Mouse (Mus musculus): ENCODE data around the gene Dis3l2.

Gene Dis3l2

DNA sequence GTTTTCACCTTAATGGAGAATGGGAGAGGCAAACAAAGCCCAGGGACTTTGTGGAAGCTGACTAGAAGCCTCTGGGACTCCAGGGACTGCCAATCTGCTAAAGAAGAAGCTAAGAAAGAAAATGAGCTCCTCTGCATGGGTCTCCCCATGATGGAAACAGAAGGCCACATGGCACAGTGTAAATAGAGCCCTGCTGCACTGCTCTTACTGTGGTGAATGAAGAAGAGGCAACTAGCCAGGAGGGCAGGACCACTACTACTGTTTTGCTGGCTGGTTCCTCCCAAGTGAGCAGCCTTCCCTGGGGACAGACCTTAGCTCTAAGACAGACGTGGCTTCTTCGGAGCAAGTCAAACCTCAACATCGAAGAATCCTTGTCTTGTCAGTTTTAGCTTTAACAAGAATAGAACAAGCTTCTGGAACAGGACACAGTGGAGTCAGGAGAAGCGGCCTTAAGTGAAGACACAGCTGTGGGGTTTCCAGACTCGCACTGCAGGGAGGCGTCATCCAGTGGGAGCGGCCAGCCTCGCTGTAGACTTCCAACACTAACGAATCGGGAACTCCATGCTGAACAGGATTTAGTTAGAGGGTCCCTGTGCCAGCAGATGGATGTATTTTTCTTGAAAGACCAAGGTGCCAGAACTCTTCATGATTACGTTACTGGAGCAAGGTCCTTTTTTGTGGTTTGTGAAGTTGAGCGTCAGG, 307.2 kb downstream of the Dis3l2 start:
- in situ Hi-C loops (cut with MboI), result no loop called here

GRCm38 (mm10) chr1:87011718-87012117, 308.1 kb downstream of the Dis3l2 start:
- in situ Hi-C loops (cut with MboI), result no loop called here

- in situ Hi-C loops (cut with MboI), result no loop called here
Measured at GRCm38 (mm10) chr1:87012606-87013005, 309.0 kb downstream of the Dis3l2 start.

DNA sequence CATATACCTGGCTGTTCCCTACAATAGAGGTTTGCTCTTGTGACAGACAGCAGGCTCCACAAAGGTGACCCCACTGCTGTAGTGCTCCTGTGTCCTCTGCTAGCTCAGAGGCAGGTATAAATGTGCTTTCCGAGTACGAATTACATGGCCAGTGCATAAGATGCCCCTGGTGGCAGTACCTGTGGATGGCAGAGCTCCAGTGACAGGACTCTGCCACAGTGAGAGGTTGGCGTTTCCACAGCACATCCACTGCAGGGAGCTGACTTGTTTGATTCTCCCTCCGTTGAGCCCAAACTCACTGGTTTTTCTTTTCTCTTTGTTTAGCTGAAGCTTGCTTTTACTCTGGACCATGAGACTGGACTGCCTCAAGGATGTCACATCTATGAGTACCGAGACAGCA, 317.1 kb downstream of the Dis3l2 start:
- in situ Hi-C loops (cut with MboI), result no loop called here

DNA sequence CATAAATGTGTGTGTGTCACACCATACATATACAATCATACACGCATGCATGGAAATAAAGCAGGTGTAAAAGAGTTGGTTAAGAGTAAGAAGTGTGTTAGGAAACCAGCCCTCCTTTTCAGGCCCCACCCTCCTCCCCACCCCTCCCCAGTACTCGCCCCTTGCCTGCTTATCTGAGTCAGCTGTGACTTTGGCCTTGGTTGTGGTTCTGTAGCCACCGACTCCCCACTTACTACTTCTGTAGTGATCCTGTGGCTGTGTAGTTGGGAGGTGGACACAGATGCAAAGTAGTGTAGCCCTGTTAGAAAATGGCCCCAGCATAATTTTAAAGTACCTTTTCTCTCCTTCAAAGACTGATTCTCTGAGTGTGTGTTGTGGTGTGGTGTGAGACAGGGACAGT, 318.0 kb downstream of the Dis3l2 start:
- in situ Hi-C loops (cut with MboI), result no loop called here

DNA sequence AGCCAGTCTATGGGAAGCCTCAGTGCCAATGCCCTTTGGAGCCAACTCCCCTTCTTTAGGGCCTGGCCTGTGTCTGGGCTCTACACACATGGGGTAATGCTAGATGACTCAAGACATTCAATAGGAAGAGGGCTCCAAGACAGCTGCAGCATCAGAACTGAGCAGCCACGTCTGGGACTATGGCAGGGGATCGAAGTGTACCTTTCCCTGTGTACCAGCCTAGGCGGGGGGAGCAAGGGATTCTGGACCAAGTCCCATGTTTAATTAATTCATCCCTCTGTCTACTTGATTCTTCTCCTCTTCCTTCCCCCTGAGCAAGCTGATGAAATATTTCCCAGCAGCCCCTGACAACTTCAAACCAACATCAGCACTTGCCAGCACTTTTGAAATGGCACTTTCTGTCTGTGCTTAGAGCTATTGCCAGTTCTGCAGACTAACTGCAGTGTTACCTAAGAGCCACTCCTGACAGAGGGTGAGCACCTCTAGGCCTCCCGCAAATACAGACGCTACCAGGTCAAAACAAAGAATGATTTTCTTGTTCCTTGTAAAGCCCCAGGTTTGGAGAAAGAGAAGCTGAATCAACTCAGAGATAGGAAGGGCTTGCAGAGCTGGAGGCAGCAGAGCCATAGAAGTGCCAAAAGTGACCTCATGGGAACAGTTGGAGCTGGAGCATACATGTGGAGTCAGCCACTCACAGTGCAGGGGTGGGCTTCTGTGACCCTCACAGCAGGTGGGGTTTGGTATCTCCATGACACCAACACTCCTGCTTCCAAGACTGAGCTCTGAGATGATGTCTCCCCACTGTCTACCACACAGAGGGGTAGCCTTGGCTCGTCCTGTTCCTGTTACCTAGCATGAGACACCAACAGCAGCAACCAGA, 319.9 kb downstream of the Dis3l2 start:
- in situ Hi-C loops (cut with MboI), result no loop called here

- in situ Hi-C loops (cut with MboI), result loop anchor here (25.0 kb wide), 1 partner anchor 638 kb away; no protein-coding TSS in a partner anchor
Measured at GRCm38 (mm10) chr1:87025021-87025420, 321.4 kb downstream of the Dis3l2 start.

GRCm38 (mm10) chr1:87028786-87029185, 325.2 kb downstream of the Dis3l2 start:
- in situ Hi-C loops (cut with MboI), result loop anchor here (25.0 kb wide), 1 partner anchor 641 kb away; no protein-coding TSS in a partner anchor

DNA sequence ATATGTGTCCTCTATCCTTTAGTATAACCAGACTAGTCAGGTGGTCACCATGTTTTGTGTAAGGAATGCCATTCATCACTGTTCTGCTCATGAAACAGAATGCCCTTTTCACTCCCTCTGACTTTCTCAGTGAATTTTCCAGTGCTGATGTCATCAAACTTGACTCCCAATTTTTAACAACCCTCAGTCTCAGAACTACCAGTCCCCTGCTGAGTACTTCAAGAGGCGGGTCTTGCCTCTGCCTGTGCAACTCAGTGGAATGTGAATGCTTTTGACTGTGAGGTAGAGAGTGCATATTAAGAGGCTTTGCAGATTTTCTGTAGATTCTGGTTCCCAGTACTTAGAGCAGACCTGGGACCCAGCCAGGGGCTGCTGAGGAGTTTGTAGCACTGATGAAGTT, 327.0 kb downstream of the Dis3l2 start:
- in situ Hi-C loops (cut with MboI), result loop anchor here (25.0 kb wide), 1 partner anchor 643 kb away; no protein-coding TSS in a partner anchor

- in situ Hi-C loops (cut with MboI), result loop anchor here (25.0 kb wide), 1 partner anchor 645 kb away; no protein-coding TSS in a partner anchor
Measured at GRCm38 (mm10) chr1:87032466-87032865, 328.9 kb downstream of the Dis3l2 start.

DNA sequence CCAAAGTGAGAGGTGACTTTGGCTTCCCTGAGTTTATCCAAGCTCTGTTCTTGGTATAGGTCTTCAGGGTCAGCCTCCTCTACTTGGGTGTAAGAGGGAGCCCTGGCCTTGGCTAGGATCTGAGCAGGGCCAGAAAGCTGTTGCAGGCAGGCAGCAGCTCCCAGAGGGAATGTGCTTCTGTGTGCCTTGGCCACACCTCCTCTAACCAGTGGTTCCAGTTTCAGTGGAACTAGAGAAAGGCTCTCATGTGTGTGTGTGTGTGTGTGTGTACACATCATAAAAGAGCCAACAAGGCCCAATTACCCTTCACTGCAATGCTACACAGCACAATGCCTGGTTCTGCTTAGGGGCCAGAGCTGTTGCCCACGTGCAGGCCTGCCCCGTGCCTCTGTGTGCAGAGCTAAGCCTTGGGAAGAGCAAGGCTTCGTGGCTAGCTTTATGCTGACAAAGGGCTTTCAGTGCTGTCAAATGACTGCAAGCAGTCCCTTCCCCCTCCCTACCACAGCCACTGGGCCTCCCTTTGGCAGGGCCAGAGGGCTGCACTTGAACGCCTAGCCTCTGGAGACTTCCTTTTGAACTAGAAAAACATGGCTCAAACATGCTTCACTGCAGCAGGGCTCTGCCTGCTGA, 332.0 kb downstream of the Dis3l2 start:
- in situ Hi-C loops (cut with MboI), result loop anchor here (25.0 kb wide), 1 partner anchor 648 kb away; no protein-coding TSS in a partner anchor

- in situ Hi-C loops (cut with MboI), result loop anchor here (25.0 kb wide), 1 partner anchor 649 kb away; no protein-coding TSS in a partner anchor
Measured at GRCm38 (mm10) chr1:87036334-87036733, 332.7 kb downstream of the Dis3l2 start.

DNA sequence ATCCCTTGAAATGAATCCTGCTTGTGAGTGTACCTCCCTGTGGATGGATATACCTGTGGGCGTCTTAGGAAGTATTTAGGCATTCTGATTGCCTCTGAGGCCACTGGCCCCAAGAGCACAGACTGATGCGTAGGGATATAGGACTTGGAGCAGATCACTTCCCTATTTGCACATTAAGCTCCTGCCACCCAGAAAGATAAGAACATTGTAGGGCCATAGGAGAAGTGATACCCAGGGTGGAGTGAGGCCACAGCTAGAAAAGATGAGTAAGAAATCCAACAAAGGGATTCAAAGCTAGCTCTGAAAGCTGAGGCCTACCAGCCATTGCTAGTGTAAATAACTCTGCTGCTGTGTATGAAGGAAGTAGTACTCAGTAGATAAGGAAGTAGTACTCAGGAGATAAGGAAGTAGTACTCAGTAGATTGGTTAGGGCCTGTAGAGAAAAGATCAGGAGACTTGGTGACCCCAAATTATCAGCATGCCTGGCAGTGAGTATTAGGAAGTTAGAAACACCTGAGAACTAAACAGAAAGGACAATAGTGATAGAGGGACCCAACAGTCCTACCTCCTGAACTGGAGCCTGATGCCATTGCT, 335.0 kb downstream of the Dis3l2 start:
- in situ Hi-C loops (cut with MboI), result loop anchor here (25.0 kb wide), 1 partner anchor 651 kb away; no protein-coding TSS in a partner anchor

DNA sequence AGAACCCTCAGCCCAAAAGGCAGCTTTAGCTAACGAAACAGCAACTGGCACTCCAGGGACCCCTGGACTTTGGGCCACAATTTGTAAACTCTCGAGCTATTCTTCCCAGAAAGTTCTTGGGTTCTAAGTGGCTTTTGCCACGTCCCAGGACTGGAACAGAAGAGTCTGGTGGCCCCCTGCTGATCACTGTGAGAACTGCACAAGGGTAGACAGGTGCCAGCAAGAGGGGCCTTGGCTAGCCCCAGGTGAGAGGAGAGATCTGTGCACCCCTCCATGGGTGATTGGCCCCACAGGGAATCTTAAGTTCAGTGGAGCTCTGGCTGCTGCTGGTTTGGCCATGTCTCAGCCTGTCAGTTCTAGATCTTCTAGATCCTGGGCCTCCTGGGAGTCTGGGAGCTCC, 337.5 kb downstream of the Dis3l2 start:
- in situ Hi-C loops (cut with MboI), result loop anchor here (10.0 to 25.0 kb wide), 2 partner anchors 376 to 654 kb away; no protein-coding TSS in a partner anchor

DNA sequence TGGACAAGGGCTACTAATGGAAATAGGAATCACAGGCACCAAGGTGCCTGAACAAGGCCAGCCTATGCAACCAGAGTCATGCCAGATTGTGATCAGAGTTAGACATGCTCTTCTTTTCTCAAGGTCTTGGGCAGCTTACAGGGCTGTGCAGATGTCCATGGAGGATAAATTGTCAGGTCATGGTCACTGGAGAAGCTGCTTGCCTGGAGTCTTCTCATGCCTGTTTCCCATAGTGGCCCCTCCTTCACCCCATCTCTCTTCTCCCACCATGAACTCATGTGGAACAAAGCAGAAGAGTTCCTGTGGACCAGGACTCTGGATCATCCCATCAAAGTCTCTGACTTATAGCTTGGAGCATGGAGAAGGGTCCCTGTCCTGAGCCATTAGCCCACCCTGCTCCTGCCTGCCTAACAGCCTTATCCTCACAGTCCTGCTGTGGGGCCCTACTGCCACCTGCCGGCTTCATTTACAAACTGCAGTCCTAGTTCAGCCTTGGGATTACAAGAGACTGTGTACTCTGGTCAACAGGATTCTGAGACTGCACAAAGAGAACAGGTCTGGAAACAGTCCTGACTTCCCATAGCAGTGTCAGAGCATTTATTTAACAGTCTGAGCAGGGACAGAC, 338.3 kb downstream of the Dis3l2 start:
- in situ Hi-C loops (cut with MboI), result loop anchor here (10.0 to 25.0 kb wide), 2 partner anchors 377 to 655 kb away; no protein-coding TSS in a partner anchor

- in situ Hi-C loops (cut with MboI), result no loop called here
Measured at GRCm38 (mm10) chr1:87050072-87050471, 346.5 kb downstream of the Dis3l2 start.

GRCm38 (mm10) chr1:87050700-87051099, 347.1 kb downstream of the Dis3l2 start:
- in situ Hi-C loops (cut with MboI), result no loop called here

DNA sequence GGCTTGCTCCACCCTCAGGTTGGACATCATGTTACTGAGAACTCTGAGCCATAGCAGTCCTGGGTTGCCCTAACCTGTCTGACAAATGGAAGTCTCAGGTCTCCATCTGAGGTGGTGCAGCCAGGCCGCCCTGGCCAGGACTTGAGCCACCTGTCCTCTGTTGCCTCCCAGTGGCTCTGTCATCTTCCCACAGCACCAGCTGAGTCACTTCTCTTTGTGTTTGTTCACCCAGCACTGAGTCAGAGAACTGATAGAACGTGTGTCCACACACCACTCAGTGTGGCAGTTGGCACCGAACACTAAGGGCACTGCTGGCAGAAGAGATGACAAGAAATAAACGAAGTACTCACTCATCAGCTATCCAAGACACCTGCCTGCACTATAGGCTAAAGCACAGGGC, 347.8 kb downstream of the Dis3l2 start:
- in situ Hi-C loops (cut with MboI), result no loop called here

- in situ Hi-C loops (cut with MboI), result no loop called here
Measured at GRCm38 (mm10) chr1:87057075-87057474, 353.5 kb downstream of the Dis3l2 start.

DNA sequence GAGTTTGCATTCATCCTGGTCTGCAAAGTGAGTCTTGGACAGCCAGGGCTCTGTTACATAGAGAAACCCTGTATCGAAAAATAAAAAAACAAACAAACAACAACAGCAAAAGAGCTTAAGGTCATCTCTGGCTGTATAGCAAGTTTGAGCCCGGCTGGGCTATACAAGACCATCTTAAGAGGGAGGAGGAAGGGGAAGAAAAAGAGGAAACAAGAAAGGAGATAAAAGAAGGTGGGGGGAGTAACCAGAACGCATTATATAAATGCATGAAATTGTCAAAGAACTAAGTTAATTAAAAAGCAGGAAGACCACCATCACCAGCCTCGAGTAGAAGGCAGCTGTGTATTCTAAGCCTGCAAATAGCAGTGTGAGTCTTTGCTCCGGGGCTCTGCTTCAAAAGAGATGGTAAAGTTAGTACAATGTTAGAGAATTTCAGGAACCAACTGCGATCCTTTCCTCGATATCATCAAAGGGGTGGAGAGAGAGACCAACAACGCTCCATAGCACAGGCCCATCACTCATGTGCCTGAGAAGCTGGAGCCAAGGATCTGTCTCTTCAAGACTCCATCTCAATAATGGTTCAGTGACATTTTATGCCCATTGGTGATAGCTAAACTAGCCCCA, 355.5 kb downstream of the Dis3l2 start:
- in situ Hi-C loops (cut with MboI), result no loop called here

GRCm38 (mm10) chr1:87060913-87061312, 357.3 kb downstream of the Dis3l2 start:
- in situ Hi-C loops (cut with MboI), result no loop called here
